Mouse (Mus musculus) stomach, postnatal 0 days (tissue): ENCODE results near the gene Med27.

ENCODE experiments used
- CTCF ChIP-seq: IDR thresholded peaks from 2 replicates; pipeline ENCODE4 v1.5.1; 2016; ENCODE audit warnings: antibody characterized with exemption, low read depth, mild to moderate bottlenecking, moderate library complexity
- EP300 ChIP-seq: optimal IDR thresholded peaks from 2 replicates; pipeline ENCODE3; 2016; ENCODE audit warnings: antibody characterized with exemption

DNA sequence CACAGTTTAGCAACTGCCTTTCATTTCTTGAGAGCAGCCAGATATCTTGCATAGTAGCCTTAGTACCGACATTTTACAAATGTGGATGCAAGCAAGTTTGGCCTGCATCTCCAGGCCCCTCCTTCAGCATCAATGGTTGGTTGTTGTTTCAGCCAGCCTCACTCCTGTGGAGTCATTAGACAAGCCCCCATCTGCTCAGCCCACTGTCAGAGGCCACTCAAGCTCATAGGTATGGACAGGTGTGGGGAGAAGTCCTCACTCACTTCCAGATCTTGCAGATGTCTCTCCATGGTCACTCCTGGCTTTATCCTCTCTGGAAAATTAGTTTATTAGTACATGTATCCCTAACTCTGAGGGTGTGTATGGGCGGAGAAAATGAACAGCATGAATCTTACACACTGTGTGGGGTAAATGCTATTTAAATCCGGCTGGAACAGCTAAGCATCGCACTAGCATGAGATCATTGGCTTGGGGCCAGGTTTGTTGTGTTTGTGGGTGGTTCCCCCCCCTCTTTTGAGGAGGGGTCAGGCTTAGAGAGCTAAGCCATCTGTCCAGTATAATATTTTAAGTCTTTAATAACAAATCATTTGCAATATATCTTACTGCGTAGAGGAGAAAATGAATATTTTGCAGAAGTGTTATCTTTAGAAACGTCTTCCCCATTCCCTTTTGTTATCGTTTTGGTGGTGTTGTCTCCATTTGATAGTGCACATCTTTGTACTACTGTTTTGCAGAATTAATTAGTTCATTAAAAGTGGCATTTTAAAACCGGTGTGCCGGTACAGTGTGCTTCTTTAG, 118.4 kb downstream of the Med27 start:
- TF ChIP-seq CTCF (no peak), EP300 (no peak)
